Mouse (Mus musculus) ovary, adult 18-20 months (tissue): Measurements from ENCODE around the gene Abcb9.
"Not testable (repeated sequence)": the region's sequence is repeated elsewhere in the genome, so short reads cannot be mapped to it uniquely, and the experiment has no call there.

Experiments used
- DNase-seq: peaks from one replicate; pipeline ENCODE4 v3.0.0; 2022; ENCODE audit warnings: low spot score, mixed read lengths

Abcb9 gene

DNA sequence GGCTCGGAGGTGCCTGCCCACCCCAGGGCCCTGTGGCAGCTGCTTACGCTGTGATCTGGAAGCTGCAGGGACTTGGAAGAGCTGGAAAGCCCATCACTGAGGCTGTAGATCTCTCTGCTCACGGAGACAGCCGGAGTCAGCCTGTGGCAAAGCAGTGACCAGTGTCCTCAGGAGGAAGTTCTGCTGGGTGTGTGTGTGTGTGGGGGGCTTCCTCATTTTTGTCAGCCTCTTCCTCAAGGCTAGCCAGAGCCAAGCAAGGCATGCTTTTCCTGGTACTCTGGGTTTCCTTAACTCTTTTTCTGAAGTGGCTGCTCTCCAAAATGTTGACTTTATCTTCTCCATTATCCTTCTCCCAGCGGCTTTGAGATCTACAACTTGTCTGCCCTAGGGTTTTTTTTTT is 35.9 kb downstream of the Abcb9 start:
- no peak for DNase-seq

GRCm38 (mm10) chr5:124058749-124059148 is 36.8 kb downstream of the Abcb9 start:
- DNase-seq, result no peak

DNA sequence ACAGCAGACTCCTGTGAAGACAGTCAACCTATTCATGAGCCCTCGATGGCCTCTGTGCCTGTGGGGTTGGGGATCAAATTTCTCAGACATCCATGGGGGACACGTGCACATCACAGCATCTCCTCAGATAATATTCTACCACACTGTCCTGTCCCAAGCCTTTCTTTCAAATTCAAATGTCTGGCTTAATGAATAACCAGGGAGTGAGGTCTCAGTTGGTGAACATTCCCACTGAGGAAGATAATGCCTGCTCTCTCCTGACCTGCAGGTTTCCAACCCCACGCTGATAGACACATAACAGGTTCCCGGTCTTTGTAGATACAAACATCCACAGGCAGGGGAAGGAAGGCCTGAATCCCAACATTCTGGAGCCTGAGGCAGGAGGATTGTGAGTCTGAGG is 38.6 kb downstream of the Abcb9 start:
- no peak for DNase-seq

DNA sequence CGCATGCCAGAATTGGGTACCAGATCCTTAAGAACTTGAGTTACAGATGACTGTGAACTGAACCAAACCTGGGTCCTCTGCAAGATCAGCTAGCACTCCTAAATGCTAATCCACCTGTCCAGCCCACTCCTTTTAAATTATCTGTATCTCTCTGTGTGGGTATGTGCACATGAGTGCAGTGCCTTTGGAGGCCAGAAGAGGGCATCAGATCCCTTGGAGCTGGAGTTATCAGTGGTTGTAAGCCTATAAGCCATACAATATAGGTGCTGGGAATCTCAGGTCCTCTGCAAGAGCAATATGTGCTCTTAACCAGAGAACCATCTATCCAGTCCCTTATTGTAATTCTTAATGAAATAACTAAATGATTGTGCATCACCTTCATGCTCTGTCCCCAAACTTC is 39.4 kb downstream of the Abcb9 start:
- no peak for DNase-seq

DNA sequence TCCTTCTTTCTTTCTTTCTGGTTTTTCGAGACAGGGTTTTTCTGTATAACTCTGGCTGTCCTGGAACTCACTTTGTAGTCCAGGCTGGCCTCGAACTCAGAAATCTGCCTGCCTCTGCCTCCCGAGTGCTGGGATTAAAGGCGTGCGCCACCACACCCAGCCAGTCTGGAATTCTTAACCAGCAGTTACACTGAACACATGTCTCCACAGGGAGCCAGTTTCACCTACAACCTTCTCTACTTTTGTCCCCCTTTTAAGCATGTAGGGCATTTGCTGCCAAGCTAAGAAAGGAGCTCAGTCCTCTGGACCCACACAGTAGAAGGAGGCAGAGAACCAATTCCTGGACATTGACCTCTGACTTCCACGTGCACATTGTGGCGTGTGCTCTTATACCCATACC is 43.0 kb downstream of the Abcb9 start:
- DNase-seq, result not testable (repeated sequence)

DNA sequence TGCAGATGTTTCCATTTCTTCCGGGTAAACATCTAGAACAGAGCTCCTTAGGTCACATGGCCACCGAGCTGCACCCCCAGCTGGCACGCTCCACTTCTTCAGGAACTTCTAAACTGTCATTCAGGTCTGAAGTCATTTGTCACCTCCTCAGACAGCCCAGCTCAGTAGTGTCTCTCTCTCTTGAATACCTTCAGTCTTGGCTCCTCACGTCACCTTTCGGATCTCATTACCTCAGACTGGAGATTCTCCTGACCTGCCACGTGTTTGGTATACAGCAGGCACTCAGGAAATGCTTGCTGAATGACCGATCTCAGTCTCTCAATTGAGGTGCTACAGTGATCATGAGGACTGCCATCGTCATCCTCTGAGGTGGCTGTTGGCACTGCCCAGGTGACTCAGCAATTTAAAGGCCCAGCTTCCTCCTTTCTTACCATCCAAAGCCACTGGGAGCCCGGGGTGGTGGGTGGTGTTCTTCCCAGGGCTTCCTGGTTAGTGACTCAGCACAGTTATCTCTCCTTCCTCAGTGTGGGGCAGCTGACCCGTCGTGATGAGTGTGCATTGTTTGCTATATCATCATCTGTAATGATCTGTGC is 43.6 kb downstream of the Abcb9 start:
- DNase-seq, result no peak

DNA sequence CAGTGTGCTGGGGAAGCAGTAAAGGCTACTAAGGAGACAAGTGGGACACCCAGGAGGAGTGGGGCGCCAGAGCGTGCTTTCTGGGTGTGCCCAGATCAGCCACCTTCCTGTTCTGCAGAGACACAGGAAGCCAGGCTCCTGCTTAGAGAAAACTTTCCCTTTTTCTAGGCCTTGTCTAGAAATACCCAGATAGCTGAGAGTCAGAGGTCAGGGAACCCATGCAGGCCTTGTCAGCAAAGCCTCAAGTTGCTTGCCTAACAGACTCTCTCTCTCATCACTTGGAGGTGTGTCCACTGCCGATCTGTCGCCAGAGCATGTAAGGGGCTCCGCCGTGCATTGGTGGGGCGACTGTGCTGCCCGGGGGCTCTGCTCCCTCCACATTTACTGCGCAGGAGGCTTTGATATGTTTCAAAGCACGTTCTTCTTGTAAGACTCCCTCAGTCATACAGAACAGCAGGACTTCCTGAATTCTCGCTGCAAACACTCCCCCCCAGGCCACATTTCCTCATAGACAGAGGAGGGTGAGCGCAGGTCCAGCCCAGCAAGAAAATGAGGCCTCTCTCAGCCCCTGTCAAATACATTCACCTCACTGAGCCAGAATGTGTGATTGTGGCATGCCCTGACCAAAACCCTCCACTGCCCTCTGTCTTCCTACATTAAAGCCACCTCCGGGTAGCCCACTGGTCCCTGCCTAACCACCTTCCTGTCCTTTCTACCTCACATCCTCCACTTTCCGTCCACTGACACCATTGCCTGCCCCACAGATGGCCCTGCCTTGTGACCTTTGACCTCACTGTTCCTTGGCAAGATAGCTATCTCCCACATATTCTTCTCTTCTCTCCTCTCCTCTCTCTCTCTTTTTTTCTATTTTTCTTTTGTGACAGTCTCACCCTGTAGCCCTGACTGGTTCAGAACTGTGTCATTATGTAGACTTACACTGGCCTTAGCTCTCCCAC is 45.2 kb downstream of the Abcb9 start:
- no peak for DNase-seq

DNA sequence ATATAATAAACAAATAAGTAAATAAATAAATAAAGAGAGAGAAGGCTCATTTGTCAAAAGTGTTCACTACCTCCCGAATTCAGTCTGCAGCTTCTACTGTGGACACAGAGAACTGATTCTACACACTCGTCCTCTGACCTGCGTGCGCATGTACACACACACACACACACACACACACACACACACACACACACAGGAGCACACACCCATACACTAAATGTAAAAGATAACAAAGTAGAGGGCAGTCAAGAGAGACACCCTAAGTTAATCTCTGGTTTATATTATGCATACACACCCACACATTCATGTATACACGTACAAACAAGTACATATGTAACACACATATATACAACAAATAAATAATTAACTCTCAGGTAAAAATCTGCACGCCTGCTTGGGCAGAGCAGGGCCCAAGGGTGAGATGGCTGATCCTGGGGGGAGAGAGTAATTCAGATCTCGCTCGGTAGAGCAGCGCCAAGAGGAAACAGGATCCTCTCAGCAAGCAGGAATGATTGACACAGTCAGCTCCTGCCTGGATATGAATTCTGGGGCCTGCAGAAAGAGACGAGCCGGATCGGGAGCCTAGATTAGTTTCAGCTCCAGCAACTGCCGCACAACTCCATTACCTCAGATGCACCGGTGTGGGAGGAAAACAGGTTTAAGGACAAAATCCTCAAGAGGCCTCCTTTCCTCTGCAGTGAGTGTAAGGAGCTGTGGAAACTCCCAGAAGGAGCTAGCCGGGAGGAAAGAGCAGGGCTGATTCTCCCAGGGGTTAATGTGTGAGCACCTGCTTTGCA is 46.2 kb downstream of the Abcb9 start:
- DNase-seq, result no peak

DNA sequence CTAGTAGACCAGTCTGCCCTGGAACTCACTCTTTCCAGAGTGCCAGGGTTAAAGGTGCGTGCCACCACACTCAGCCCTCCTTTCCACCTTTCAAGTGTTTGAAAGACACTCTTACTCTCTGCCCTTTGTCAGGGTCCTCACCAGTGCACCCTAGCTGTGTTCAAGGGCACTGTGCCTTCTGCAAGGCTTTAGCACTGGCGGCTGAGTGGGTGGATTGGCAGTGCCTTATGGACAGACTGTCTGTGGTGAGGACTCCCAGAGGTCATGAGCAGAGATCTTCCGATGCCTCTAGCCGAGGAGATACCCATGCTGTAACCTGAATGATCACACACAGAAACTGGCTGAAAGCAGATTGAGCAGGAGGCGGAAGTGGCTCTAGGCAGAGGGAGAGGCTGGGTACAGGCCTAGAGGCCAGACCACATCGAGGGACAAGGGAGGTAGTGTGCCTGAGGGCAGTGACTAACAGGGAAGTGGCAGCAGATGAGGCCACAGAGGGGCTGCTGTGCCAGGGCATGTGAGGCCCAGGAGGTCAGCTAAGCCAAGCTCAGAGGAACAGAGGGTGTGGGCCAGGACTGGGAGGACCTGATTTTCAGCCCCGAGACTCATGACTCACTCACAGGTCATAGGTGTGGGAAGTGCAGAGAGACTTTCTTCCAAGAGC is 48.7 kb downstream of the Abcb9 start:
- DNase-seq, result no peak

- no peak for DNase-seq
These were observed 50.1 kb downstream of the Abcb9 start for GRCm38 (mm10) chr5:124045453-124046010.

- DNase-seq, result no peak
These were observed 51.6 kb downstream of the Abcb9 start for GRCm38 (mm10) chr5:124043999-124044398.

DNA sequence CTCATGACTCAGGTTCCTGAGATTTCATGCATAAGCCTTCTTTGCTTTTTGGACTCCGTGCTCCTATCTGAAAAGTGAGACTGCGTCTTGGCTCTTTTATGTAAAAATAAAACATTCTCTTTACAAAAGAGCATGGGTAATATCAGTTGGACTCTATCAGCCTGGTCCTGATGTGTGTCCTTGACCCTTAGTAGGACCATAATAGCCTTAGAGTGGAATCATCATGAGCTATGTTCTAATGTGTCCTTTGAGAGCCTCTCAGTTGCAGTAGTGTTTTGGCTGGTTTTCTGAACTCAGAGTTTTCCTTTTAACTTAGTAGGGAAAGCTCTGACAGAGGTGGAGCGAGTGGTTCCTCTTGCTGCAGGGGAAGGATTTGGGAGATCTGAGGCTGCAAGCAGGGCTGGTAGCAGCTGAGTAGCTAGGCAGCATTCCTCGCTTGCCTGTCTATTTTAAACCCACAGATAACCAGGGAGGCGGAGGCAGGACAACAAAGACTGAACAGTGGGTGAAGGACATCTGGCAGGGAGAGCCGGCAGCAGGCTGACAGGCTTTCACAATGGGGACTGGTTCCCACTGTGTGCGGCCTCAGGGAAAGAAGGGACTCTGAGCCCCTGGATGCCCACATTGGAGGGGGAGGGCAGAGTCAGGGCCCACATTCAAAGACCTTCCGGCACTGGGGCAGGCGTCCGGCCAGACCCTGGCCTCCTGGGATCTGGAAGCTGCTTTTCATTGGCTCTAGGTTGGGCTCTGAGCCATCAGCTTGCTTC is 52.2 kb downstream of the Abcb9 start:
- DNase-seq, result peak; percentile 80

DNA sequence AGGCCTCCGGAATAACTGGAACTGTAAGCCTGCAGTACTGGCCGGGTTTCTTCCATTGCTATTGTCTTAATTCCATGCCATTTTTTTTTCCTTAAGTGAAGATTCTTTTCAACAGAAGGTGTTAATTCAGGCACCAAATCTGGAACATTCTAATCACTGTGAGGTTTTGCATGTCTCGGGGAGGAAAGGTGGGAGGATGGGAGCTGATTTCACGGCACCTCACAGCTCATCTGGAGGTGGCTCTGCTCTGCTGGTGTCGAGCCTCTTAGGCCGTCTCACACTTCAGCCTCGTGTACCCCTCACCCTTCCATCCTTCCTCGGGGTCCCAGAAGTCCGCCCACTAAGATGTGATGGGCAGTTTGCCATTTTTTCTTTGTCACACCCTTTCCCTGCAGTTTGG is 54.5 kb downstream of the Abcb9 start:
- no peak for DNase-seq

- DNase-seq, result no peak
These were observed 56.0 kb downstream of the Abcb9 start for GRCm38 (mm10) chr5:124039602-124040001.

DNA sequence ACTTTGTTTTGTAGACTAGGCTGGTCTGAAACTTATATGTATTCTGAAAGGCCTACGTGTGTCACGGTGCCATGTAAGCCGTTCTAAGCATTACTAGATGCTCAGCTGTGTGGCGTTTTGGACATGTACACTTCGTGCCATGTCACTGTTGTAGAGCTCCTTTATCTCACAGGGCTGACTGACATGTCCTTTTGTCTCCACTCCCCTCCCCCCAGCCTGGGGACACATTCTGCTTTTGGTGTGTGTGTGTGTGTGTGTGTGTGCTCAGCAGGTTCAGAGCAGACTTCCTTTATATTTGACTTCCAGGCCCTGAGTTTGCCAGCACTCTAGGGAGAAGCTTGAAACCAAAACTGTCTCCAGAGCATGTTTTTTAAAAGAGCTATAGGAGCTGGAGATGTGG is 58.8 kb downstream of the Abcb9 start:
- DNase-seq, result no peak

DNA sequence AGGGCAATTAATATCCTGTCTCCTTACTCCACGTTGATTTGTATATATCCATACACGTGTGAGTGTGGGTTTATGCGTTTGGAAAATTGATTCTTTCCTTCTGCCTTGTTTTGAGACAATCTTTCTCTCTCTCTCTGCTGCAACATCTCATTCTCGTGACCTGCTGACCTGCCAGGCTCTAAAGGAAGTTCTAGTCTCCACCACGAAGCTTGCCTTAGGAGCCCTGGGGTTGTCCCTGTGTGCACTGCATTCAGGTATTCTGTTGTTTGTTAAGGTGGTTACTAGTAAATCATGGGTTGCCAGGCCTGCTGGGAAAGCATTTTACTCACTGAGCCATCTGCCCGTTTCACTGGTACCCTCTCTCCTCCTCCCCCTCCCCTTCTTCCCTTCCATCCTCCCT is 59.3 kb downstream of the Abcb9 start:
- no peak for DNase-seq

DNA sequence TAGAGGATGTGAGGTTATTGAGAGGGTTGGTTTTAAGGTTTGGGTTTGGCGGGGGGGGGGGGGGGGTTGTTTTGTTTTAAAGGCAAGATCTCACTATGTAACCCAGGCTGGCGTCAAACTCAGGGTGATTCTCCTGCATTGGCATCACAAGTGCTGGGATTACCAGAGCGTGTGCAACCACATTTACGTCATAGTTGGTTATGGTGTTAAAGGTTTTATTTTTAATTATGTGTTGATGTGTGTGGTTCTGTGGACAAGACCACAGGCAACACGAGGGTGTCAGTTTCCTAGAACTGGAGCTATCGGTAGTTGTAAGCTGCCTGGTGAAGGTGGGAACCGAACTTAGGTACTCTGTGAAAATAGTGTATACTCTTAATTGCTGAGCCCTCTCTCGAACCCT is 59.8 kb downstream of the Abcb9 start:
- DNase-seq, result no peak

DNA sequence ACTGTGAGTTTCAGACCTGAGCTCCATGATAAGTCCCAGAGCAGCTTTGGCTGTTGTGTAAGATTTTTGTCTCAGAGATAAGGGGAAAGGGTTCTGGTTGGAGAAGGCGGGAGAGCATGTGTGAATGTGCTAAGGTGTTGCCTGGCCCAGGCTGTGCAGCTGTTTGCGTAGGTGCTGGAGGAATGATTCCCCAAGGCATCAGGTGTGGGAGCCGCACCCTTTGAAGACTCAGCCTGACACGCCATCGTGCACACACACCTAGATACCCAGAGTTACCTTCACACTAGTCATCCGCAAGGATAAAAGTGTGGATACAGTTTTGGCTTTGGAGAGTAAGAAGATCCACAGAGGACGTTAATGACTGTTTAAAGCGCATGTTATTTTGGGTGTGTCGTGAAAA is 60.2 kb downstream of the Abcb9 start:
- no peak for DNase-seq

DNA sequence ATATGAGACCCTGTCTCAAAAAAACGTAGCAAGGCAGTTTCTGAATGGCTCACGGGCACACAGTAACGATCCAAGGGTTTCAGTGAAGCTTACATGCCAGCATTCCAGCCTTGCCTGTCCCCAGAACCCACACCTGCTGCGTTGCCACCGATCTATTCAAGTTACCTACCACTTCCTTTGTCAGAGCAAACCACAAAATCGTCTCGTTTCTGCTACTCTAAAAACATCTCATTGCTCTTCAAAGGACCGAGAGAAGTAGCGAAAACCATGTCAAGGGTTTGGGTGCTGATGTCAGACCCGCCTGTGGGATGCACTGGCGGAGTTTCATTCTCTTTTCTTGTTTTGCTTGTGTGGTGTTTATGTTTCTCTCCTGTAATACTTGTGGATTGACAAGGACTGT is 61.1 kb downstream of the Abcb9 start:
- no peak for DNase-seq

DNA sequence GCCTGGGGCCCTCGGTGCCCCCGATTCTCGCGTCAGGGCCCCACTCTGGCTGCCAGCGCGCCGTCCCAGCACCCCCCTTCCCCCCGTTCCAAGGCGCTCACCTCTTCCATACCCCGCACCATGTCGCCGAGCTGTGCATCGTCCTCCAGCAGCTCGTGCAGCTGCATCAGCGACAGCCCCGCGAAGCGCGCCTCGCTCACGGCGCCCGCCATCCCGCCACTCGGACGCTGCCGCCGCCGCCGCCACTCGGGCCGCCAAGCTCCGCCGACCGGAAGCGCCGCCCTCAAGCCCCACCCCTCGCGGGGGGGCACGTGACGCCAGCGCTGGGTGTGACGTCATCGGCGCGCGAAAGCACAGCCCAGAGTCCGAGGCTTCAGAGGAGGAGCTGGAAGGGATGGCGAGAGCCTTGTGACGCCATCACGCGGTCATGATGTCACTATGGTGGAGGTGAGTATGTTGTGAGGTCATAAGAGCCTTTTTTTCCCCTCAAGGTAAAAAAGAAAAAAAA is 63.5 kb downstream of the Abcb9 start, which contains the start of gene Vps37b:
Gene Vps37b (minus strand): TSS at position 270 of the 508 bp plus-strand sequence.
- DNase-seq, result peak; percentile 70
